Mouse (Mus musculus) limb, embryonic 13.5 days (tissue): ENCODE results near the gene Sept10. TPM values are rescaled to one million over a fixed set of nuclear protein-coding genes. Genes with fewer than 3 reads are reported as not detected.

Source experiments
- ATAC-seq: fragments of 200-750 bp; cut with Nextera tagmentation; 2 replicates; pipeline ENCODE4 v1.8.0; 2017; ENCODE audit warnings: low read depth, moderate number of reproducible peaks, moderate TSS enrichment; ENCODE audit not compliant: low FRiP score
- H3K27ac ChIP-seq: fragments of 300-500 bp; sonication (generic); 2 replicates; pipeline ENCODE4 v1.5.1; 2015; ENCODE audit warnings: inconsistent platforms, mild to moderate bottlenecking, moderate library complexity
- H3K27me3 ChIP-seq: fragments of 300-500 bp; sonication (generic); 2 replicates; pipeline ENCODE4 v1.6.1; 2015; ENCODE audit warnings: mild to moderate bottlenecking, inconsistent platforms
- H3K36me3 ChIP-seq: fragments of 300-500 bp; sonication (generic); 2 replicates; pipeline ENCODE4 v1.6.1; 2015; ENCODE audit warnings: inconsistent platforms, mild to moderate bottlenecking, moderate library complexity
- H3K4me1 ChIP-seq: fragments of 300-500 bp; sonication (generic); 2 replicates; pipeline ENCODE4 v1.6.1; 2015; ENCODE audit warnings: inconsistent platforms
- H3K4me2 ChIP-seq: fragments of 300-500 bp; sonication (generic); replicated peaks from 2 replicates; pipeline ENCODE4 v1.6.1; 2015; ENCODE audit warnings: inconsistent platforms, mild to moderate bottlenecking, moderate library complexity
- H3K4me3 ChIP-seq: fragments of 300-500 bp; sonication (generic); 2 replicates; pipeline ENCODE4 v1.5.1; 2015; ENCODE audit warnings: moderate library complexity, mild to moderate bottlenecking, inconsistent platforms
- H3K9ac ChIP-seq: fragments of 300-500 bp; sonication (generic); 2 replicates; pipeline ENCODE4 v1.6.1; 2015; ENCODE audit warnings: mild to moderate bottlenecking, inconsistent platforms
- H3K9me3 ChIP-seq: fragments of 300-500 bp; sonication (generic); 2 replicates; pipeline ENCODE4 v1.6.1; 2016; ENCODE audit warnings: inconsistent platforms
- WGBS: fragments of 180-500 bp; shearing (Covaris S2); methylation state at CpG from one replicate; pipeline ENCODE4 v1.1.7; 2015; 5-methylcytosine and 5-hydroxymethylcytosine counted together
- polyA plus RNA-seq: library from polyadenylated mRNA; unstranded; fragments of >200 nt; fragmentation: Nextera tagmentation; extraction: Ambion mirVana; gene quantifications from 2 replicates; pipeline ENCODE4 v1.2.1, GENCODE M21; 2015

The Sept10 gene
- polyA plus RNA-seq, 1 experiment from 2014 or later: 46.4 TPM

DNA sequence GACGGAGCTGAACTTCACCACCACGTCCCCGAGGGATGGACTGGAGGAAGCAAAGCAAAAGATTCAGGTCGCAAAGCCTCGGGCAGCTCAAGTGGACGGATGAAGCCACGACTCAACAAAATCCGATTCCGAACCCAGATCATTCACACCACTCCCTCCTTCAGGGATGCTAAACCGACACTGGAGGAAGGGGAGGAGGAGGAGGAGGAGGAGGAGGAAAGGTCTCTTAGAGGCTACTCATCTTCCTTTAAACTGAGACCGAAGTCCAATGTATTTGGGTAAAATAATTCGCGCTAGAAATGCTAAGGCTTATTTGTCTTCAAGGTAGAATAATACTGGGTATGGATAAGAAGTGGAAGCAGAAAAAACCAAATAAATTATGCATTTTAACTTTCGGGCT is 1.7 kb upstream of the Sept10 start:
- ATAC-seq: no peak
- peaks cover 19% of the 10 kb centered on the region for H3K4me1 ChIP-seq
- peak overlapping the region; percentile 99 for H3K4me2 ChIP-seq
- no peaks in the 10 kb centered on the region for H3K9me3 ChIP-seq
- no peaks in the 10 kb centered on the region for H3K36me3 ChIP-seq
- peak overlapping the region; percentile 87 for H3K9ac ChIP-seq
- no peak overlapping the region for H3K27ac ChIP-seq
- no peaks in the 10 kb centered on the region for H3K27me3 ChIP-seq
- WGBS: 46% methylated on average over 14 of the region's 14 CpGs
- H3K4me3 ChIP-seq: peak overlapping the region; percentile 82

DNA sequence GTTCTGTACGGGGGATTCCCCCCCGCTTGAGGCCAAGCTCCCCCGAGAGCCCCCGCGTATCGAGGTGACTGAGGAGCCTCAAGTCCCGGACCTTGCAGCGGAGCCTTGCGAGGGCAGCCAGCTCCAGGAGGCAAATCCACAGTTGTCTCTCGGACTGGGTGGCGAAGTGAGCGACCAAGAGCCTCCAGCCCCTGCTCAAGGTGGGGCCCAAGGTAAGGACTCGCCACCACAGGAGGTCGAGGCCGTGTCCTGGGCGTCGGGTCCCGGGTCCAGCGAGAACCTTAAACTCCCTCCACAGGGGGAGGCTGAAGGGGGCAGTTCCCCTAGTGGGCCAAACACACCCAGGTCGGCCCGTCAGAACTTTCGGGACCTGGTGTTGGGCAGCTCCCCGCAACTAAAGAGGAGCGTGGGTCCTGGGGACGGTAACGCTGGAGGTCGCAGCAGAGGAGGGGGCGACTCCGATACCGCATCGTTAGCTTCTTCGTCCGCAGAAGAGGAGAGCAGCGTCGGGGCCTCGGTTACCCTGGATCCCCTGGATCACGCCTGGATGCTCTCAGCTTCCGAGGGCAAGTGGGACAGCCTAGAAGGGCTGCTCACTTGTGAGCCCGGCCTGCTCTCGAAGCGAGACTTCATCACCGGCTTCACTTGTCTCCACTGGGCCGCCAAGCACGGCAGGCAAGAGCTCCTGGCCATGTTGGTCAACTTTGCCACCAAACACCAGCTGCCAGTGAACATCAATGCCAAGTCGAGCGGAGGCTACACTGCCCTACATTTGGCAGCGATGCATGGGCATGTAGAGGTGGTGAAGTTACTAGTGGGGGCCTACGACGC is 839 bp upstream of the Sept10 start:
- Histone ChIP-seq H3K4me1 (peaks cover 19% of the 10 kb centered on the region), H3K36me3 (no peaks in the 10 kb centered on the region), H3K27me3 (no peaks in the 10 kb centered on the region), H3K4me2 (peak overlapping the region; percentile 99), H3K9ac (peak overlapping the region; percentile 87), H3K27ac (peak overlapping the region; percentile 89), H3K9me3 (no peaks in the 10 kb centered on the region), H3K4me3 (peak overlapping the region; percentile 82)
- 3% methylated on average over 49 of the region's 49 CpGs for WGBS
- no peak for ATAC-seq

DNA sequence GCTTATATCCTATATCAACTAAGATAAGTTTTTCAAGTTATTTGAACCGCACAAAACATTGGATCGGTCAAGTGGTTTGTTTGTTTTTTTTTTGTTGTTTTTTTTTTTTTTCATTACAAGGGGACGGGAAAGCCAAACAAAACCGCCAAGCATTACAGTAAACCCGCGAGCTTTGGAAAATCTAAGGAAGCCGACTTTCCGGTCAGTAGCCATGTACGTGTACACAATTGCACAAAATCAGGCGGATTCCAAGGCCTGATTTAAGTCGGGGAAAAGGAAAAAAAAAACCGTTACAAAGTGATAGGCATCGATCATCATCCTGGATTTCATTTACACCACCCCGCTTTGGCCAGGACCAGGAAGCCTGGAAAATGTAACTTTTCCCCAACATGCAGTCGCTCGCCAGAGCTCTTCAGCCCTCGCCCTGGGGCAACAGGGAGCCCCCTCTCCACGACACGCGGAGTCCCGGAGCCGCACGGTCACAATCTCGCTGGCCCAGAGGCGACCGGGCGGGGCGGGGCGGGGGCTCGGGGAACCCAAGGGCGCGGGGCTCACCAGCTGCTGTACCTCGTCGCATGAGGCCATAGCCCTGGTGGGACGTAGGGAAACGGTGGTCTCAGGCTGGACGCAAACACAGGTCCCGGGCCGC is 699 bp downstream of the Sept10 start:
- Histone ChIP-seq H3K4me1 (peaks cover 19% of the 10 kb centered on the region), H3K36me3 (no peaks in the 10 kb centered on the region), H3K4me3 (peak overlapping the region; percentile 82), H3K9me3 (no peaks in the 10 kb centered on the region), H3K27ac (peak overlapping the region; percentile 89), H3K4me2 (peak overlapping the region; percentile 99), H3K27me3 (no peaks in the 10 kb centered on the region), H3K9ac (peak overlapping the region; percentile 87)
- ATAC-seq: no peak
- WGBS: 1% methylated on average over 39 of the region's 39 CpGs

DNA sequence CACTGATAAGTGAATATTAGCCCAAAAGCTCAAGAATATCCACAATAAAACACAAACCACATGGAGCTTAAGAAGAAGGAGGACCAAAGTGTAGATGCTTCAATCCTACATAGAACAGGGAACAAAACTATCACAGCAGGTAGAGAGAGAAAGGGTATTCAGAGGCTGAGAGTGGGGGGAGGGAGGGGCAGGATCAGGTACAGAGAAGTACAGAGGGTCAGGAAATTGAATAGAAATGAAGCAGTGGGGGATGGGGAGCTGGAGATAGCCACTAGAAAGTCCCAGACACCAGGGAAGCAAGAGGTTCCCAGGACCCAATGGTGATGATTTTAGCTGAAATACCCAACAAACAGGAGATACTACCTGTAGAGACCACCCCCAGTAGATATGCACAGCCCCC is 21.6 kb downstream of the Sept10 start:
- Histone ChIP-seq H3K9me3 (no peaks in the 10 kb centered on the region), H3K4me3 (no peak overlapping the region), H3K4me1 (peaks cover 9% of the 10 kb centered on the region), H3K27ac (no peak overlapping the region), H3K4me2 (no peak overlapping the region), H3K27me3 (no peaks in the 10 kb centered on the region), H3K36me3 (no peaks in the 10 kb centered on the region; the same call in 1 of the 2 replicates), H3K9ac (no peak overlapping the region)
- ATAC-seq: no peak

DNA sequence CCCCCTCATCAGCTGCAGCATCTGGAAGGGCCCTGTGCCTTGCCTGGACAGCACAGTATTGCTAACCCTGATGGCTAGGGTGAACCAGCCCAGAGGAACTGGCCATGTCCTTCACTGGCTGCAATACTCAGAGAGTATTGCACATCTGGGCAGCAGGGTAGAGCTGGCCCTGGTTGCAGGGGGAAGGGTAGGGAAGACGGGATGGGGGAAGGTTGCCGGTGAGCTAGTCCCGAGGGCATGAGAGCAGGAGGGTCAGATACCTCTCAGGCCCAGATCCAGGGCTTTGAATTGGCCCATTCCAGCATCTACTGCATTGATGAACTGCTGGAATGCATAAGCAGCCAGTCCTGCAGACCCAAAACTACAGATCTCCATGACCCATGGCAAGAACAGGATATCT is 24.9 kb downstream of the Sept10 start:
- no peak for ATAC-seq
- Histone ChIP-seq H3K9ac (no peak overlapping the region), H3K9me3 (no peaks in the 10 kb centered on the region), H3K4me1 (peaks cover 11% of the 10 kb centered on the region), H3K4me3 (no peak overlapping the region), H3K36me3 (no peaks in the 10 kb centered on the region), H3K4me2 (no peak overlapping the region), H3K27ac (no peak overlapping the region), H3K27me3 (no peaks in the 10 kb centered on the region)
- WGBS: 82% methylated on average over 3 of the region's 3 CpGs

DNA sequence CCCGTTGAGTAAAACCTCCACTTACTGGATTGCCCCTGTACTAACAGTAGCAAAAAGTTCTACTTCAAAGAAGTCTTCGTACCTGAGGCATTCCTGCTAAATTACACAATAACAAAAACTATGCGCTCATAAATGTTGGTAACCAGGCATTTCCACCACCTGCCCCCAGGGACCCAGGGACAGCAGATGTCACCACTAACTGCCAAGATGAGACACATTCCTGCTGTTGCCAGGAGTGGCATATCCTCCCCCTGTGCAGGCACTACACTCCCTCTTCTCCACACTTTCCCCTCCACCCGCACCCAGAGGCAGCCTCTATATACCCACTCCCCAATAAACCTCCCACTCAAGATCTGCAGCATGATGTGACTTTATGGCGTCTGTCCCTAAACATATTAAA is 26.8 kb downstream of the Sept10 start:
- Histone ChIP-seq H3K27me3 (no peaks in the 10 kb centered on the region), H3K27ac (no peak overlapping the region), H3K9me3 (no peaks in the 10 kb centered on the region), H3K36me3 (peaks cover 13% of the 10 kb centered on the region), H3K4me3 (no peak overlapping the region), H3K4me2 (no peak overlapping the region), H3K9ac (no peak overlapping the region), H3K4me1 (peaks cover 11% of the 10 kb centered on the region)
- ATAC-seq: 0 out of 2 replicates have a peak, but pooled peaks have one; percentile 40
- 48% methylated on average over 5 of the region's 5 CpGs for WGBS

DNA sequence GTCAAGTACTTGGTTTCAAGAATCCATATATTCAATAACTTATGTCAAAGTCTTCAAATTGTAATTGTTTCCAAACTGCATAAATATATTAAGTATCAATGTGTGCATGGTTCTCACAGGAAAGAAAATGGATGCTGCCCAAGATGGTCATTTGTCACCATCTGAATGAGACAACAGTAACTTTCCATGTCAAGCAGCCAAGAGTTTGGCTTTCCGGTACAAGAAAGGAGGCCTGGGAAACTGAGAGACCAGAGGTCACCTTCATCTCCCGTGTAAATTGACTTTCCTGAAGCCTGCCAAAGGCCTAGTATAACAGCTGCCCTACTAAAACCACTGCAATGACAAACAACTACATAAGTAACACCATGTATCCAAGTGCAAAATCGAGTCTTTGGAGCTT is 39.3 kb downstream of the Sept10 start:
- WGBS: 78% methylated on average over 3 of the region's 3 CpGs

DNA sequence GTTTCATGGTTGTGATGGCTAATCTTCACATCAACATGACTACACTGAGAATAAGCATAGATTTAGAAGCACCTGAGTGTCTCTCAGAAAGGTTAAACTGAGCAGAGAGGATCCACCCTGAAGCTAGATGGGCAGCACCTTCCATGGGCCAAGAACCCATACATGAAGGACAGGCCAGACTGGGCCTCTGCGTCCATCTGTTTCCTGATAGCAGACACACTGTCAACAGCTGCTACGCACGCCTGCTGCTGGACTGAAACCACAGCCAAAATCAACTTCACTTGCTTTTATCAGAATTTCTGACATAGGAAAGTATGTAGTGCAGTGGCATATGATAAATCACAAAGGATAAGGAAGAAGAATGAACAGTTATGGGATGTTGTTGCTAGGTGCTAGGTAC is 42.0 kb downstream of the Sept10 start:
- no peaks in the 10 kb centered on the region for H3K9me3 ChIP-seq
- H3K9ac ChIP-seq: no peak overlapping the region
- no peaks in the 10 kb centered on the region for H3K27me3 ChIP-seq
- no peaks in the 10 kb centered on the region for H3K4me1 ChIP-seq
- peaks cover 18% of the 10 kb centered on the region for H3K36me3 ChIP-seq
- WGBS: 79% methylated on average over 3 of the region's 3 CpGs
- H3K4me3 ChIP-seq: no peak overlapping the region
- H3K4me2 ChIP-seq: no peak overlapping the region
- no peak for ATAC-seq
- H3K27ac ChIP-seq: no peak overlapping the region

More for the DNA sequence above, 39.3 kb downstream of the Sept10 start:
- no peaks in the 10 kb centered on the region for H3K4me1 ChIP-seq
- no peak overlapping the region for H3K4me3 ChIP-seq
- no peak overlapping the region for H3K27ac ChIP-seq
- H3K9me3 ChIP-seq: no peaks in the 10 kb centered on the region
- H3K4me2 ChIP-seq: no peak overlapping the region
- H3K36me3 ChIP-seq: peaks cover 18% of the 10 kb centered on the region
- H3K9ac ChIP-seq: no peak overlapping the region
- H3K27me3 ChIP-seq: no peaks in the 10 kb centered on the region
- ATAC-seq: no peak

DNA sequence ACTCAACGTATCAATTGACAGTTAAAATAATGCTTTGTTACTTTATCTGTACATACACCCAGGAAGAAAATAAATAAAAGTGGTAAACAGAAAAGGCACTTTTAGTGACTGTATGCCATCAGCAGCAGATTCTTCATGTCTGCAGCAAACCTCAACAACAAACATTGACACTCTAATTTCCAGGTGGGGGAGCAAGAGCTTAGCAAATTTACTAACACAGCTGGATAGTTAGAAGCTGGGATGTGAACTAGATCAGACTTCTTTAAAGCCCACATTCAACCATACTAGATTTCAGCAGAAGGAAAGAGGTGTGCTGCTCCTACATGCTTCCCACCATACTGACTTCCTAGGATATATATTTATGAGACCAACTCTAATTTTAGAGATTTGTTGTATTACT is 49.1 kb downstream of the Sept10 start:
- H3K9ac ChIP-seq: no peak overlapping the region
- WGBS: 88% methylated on average over 1 of the region's 1 CpGs
- no peaks in the 10 kb centered on the region for H3K4me1 ChIP-seq
- H3K27me3 ChIP-seq: no peaks in the 10 kb centered on the region
- peaks cover 18% of the 10 kb centered on the region for H3K36me3 ChIP-seq
- no peak overlapping the region for H3K4me3 ChIP-seq
- ATAC-seq: no peak
- H3K4me2 ChIP-seq: no peak overlapping the region
- H3K9me3 ChIP-seq: no peaks in the 10 kb centered on the region
- no peak overlapping the region for H3K27ac ChIP-seq

DNA sequence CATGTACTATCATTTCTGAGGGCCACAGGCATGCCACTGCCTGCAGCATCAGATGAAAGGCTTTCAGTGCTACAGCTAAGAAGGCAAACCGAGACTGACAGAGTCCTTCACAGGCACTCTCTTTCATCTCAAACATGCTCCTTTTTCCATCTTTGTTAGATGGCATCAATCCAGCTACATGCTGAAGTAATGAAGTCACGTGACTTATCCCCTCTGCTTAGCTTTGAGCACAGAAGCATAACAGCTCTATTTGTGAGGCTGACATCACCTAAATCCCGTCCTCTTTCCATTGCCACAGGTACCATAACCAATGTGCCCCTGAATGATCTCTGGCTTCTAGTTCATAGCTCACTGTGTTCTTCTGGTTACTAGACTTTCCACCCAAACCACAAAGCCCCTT is 50.6 kb downstream of the Sept10 start:
- H3K4me2 ChIP-seq: no peak overlapping the region
- peaks cover 20% of the 10 kb centered on the region for H3K36me3 ChIP-seq
- no peaks in the 10 kb centered on the region for H3K27me3 ChIP-seq
- H3K4me1 ChIP-seq: no peaks in the 10 kb centered on the region
- H3K4me3 ChIP-seq: no peak overlapping the region
- 70% methylated on average over 3 of the region's 3 CpGs for WGBS
- ATAC-seq: no peak
- H3K9me3 ChIP-seq: no peaks in the 10 kb centered on the region
- no peak overlapping the region for H3K9ac ChIP-seq
- no peak overlapping the region for H3K27ac ChIP-seq

DNA sequence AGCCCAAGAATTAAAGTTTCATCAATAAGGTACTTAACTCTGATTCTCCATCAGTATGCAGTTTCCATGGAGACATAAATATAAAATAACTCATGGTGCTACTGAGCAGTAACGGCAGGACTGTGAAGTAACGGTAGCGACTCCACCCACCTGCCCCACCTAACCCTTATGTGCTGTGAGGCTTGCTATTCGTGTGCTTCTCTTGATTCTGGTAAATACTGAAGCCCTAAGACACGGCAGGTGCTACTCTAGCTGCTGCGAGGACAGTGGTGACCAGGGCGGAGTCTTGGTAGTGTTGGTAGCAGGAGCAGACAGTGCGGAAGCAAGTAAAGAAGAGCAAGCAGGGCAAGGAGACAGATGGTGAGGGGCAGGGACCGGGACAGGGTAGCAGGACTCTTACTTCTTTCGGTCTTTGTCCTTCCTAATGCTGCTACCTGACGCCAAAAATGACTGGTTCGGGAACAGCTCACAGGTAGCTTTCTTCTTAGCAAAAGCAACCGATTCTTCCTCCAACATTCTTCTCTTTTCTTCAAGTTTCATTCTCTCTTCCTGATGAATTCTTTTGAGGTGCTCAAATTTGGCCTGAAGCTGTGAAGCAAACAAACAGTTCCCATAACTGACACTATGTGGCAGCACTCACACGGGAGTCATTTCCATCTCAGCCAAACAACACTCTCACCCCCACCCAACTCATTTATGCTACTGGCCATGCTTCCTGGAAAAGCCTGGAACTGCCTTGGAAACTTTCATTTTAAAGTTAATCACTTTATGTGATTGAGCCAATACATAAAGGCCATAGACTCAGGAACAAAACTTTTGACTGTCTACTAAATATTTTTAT is 55.3 kb downstream of the Sept10 start:
- Histone ChIP-seq H3K9ac (no peak overlapping the region), H3K36me3 (peaks cover 25% of the 10 kb centered on the region), H3K27ac (no peak overlapping the region), H3K27me3 (no peaks in the 10 kb centered on the region), H3K9me3 (no peaks in the 10 kb centered on the region), H3K4me3 (no peak overlapping the region), H3K4me2 (no peak overlapping the region), H3K4me1 (no peaks in the 10 kb centered on the region)
- ATAC-seq: no peak; the same call in 1 of the 2 replicates
- 70% methylated on average over 14 of the region's 14 CpGs for WGBS
